Mouse (Mus musculus) limb, embryonic 13.5 days (tissue): Measurements from ENCODE around the gene Kctd11. TPM values are rescaled to one million over a fixed set of nuclear protein-coding genes. Genes with fewer than 3 reads are reported as not detected.

ENCODE experiments used
- ATAC-seq: fragments of 200-750 bp; cut with Nextera tagmentation; 2 replicates; pipeline ENCODE4 v1.8.0; 2017; ENCODE audit warnings: low read depth, moderate number of reproducible peaks, moderate TSS enrichment; ENCODE audit not compliant: low FRiP score
- H3K27ac ChIP-seq: fragments of 300-500 bp; sonication (generic); 2 replicates; pipeline ENCODE4 v1.5.1; 2015; ENCODE audit warnings: inconsistent platforms, mild to moderate bottlenecking, moderate library complexity
- H3K27me3 ChIP-seq: fragments of 300-500 bp; sonication (generic); 2 replicates; pipeline ENCODE4 v1.6.1; 2015; ENCODE audit warnings: mild to moderate bottlenecking, inconsistent platforms
- H3K36me3 ChIP-seq: fragments of 300-500 bp; sonication (generic); 2 replicates; pipeline ENCODE4 v1.6.1; 2015; ENCODE audit warnings: inconsistent platforms, mild to moderate bottlenecking, moderate library complexity
- H3K4me1 ChIP-seq: fragments of 300-500 bp; sonication (generic); 2 replicates; pipeline ENCODE4 v1.6.1; 2015; ENCODE audit warnings: inconsistent platforms
- H3K4me2 ChIP-seq: fragments of 300-500 bp; sonication (generic); replicated peaks from 2 replicates; pipeline ENCODE4 v1.6.1; 2015; ENCODE audit warnings: inconsistent platforms, mild to moderate bottlenecking, moderate library complexity
- H3K4me3 ChIP-seq: fragments of 300-500 bp; sonication (generic); 2 replicates; pipeline ENCODE4 v1.5.1; 2015; ENCODE audit warnings: moderate library complexity, mild to moderate bottlenecking, inconsistent platforms
- H3K9ac ChIP-seq: fragments of 300-500 bp; sonication (generic); 2 replicates; pipeline ENCODE4 v1.6.1; 2015; ENCODE audit warnings: mild to moderate bottlenecking, inconsistent platforms
- H3K9me3 ChIP-seq: fragments of 300-500 bp; sonication (generic); 2 replicates; pipeline ENCODE4 v1.6.1; 2016; ENCODE audit warnings: inconsistent platforms
- WGBS: fragments of 180-500 bp; shearing (Covaris S2); methylation state at CpG from one replicate; pipeline ENCODE4 v1.1.7; 2015; 5-methylcytosine and 5-hydroxymethylcytosine counted together
- polyA plus RNA-seq: library from polyadenylated mRNA; unstranded; fragments of >200 nt; fragmentation: Nextera tagmentation; extraction: Ambion mirVana; gene quantifications from 2 replicates; pipeline ENCODE4 v1.2.1, GENCODE M21; 2015

Kctd11 gene
- polyA plus RNA-seq, 1 experiment from 2014 or later = 4.4 TPM

DNA sequence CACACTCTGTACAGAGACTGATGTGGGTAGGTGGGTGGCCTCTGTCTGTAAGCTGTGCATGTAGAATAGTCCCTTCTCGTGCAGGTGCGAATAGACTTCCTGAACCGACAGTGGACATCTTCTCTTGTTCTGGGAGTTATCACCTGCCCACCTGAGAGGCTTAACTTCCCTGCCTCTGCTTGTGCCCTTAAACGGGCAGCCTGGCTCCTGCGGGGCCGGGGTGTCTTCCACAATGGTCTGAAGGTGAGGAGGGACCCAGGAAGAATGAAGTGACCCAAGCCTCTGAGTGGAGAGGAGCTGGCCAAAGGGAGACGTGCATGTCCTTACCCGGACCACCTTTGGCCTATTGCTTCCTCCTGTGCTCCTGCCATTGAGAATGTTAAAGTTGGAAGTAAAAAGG lies 29.0 kb upstream of the Kctd11 start:
- Histone ChIP-seq H3K27me3 (no peaks in the 10 kb centered on the region), H3K9me3 (no peaks in the 10 kb centered on the region), H3K27ac (no peak overlapping the region), H3K4me3 (no peak overlapping the region), H3K36me3 (peaks cover 88% of the 10 kb centered on the region), H3K9ac (no peak overlapping the region), H3K4me1 (peaks cover 14% of the 10 kb centered on the region), H3K4me2 (no peak overlapping the region)
- 94% methylated on average over 8 of the region's 8 CpGs for WGBS
- ATAC-seq = no peak

GRCm38 (mm10) chr11:69909174-69909573 lies 28.0 kb upstream of the Kctd11 start:
- Histone ChIP-seq H3K4me2 (no peak overlapping the region), H3K4me3 (no peak overlapping the region), H3K9ac (no peak overlapping the region), H3K4me1 (peaks cover 7% of the 10 kb centered on the region), H3K27ac (no peak overlapping the region), H3K27me3 (no peaks in the 10 kb centered on the region), H3K36me3 (peaks cover 93% of the 10 kb centered on the region), H3K9me3 (no peaks in the 10 kb centered on the region)
- ATAC-seq = no peak
- WGBS = 94% methylated on average over 5 of the region's 5 CpGs

- WGBS = 90% methylated on average over 11 of the region's 11 CpGs
- peaks cover 7% of the 10 kb centered on the region for H3K4me1 ChIP-seq
- no peak overlapping the region for H3K27ac ChIP-seq
- no peaks in the 10 kb centered on the region for H3K27me3 ChIP-seq
- peaks cover 98% of the 10 kb centered on the region for H3K36me3 ChIP-seq
- H3K4me3 ChIP-seq = no peak overlapping the region
- no peak overlapping the region for H3K9ac ChIP-seq
- H3K9me3 ChIP-seq = no peaks in the 10 kb centered on the region
- no peak for ATAC-seq
- H3K4me2 ChIP-seq = no peak overlapping the region
Measured at GRCm38 (mm10) chr11:69908645-69909044, 27.4 kb upstream of the Kctd11 start.

- H3K27me3 ChIP-seq = no peaks in the 10 kb centered on the region
- peak overlapping the region; percentile 7; the same call in 1 of the 2 replicates for H3K4me3 ChIP-seq
- ATAC-seq = no peak
- 94% methylated on average over 9 of the region's 9 CpGs for WGBS
- H3K4me2 ChIP-seq = no peak overlapping the region
- H3K36me3 ChIP-seq = peaks cover 64% of the 10 kb centered on the region
- H3K9me3 ChIP-seq = no peaks in the 10 kb centered on the region
- H3K9ac ChIP-seq = no peak overlapping the region
- peaks cover 18% of the 10 kb centered on the region for H3K4me1 ChIP-seq
- H3K27ac ChIP-seq = no peak overlapping the region
Measured at GRCm38 (mm10) chr11:69904311-69904710, 23.1 kb upstream of the Kctd11 start.

DNA sequence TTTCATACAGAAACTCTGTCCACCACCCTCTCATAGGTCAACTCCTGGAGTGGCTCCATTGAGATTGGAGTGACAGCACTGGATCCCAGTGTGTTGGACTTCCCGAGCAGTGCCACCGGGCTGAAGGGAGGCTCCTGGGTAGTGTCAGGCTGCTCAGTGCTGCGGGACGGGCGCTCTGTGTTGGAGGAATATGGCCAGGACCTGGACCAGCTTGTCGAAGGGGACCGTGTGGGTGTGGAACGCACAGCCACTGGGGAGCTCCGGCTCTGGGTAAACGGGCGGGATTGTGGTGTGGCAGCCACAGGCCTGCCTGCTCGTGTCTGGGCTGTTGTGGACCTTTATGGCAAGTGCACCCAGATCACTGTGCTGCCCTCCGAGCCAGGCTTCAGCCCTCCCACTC lies 21.8 kb upstream of the Kctd11 start:
- H3K9ac ChIP-seq = peak overlapping the region; percentile 94
- H3K27ac ChIP-seq = no peak overlapping the region

GRCm38 (mm10) chr11:69901993-69902392 lies 20.8 kb upstream of the Kctd11 start:
- WGBS = under 1% methylated on average over 35 of the region's 39 CpGs
- H3K4me3 ChIP-seq = peak overlapping the region; percentile 87
- H3K4me2 ChIP-seq = peak overlapping the region; percentile 91
- H3K27me3 ChIP-seq = no peaks in the 10 kb centered on the region
- 0 out of 2 replicates have a peak, but pooled peaks have one; percentile 12 for ATAC-seq
- no peaks in the 10 kb centered on the region for H3K9me3 ChIP-seq
- H3K4me1 ChIP-seq = peaks cover 25% of the 10 kb centered on the region
- peak overlapping the region; percentile 94 for H3K9ac ChIP-seq
- peak overlapping the region; percentile 99 for H3K27ac ChIP-seq
- H3K36me3 ChIP-seq = peaks cover 41% of the 10 kb centered on the region

More for the DNA sequence above, 21.8 kb upstream of the Kctd11 start:
- Histone ChIP-seq H3K9me3 (no peaks in the 10 kb centered on the region), H3K27me3 (no peaks in the 10 kb centered on the region), H3K4me3 (peak overlapping the region; percentile 87), H3K4me2 (peak overlapping the region; percentile 91), H3K36me3 (peaks cover 51% of the 10 kb centered on the region), H3K4me1 (peaks cover 25% of the 10 kb centered on the region)
- 87% methylated on average over 13 of the region's 13 CpGs for WGBS
- no peak for ATAC-seq

DNA sequence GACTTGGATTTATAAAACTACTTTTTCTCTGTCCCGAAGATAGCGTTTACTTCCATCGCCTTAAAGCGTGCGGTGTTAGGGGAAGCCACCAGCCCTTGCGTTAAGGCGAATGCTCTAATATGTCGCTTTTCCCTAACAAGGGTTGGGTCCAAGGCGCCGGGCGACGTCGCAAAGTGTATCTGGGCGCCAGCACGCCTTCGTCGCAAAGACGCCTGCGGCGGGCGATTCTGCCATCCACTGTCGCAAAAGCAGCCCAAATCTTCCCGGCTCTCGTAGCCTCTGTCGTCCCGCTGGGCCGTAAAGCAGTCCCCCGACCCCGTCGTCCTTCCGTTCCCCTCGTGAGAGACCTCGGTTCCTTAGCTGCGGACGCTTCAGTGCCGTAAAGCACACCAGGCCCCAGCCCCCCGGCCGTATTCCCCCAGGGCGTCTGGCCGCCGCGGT lies 20.2 kb upstream of the Kctd11 start:
- WGBS = under 1% methylated on average over 42 of the region's 42 CpGs
- Histone ChIP-seq H3K27me3 (no peaks in the 10 kb centered on the region), H3K4me1 (peaks cover 25% of the 10 kb centered on the region), H3K36me3 (peaks cover 36% of the 10 kb centered on the region), H3K4me2 (peak overlapping the region; percentile 91), H3K9me3 (no peaks in the 10 kb centered on the region), H3K9ac (peak overlapping the region; percentile 94), H3K4me3 (peak overlapping the region; percentile 87), H3K27ac (peak overlapping the region; percentile 99)
- peak; percentile 74 for ATAC-seq

DNA sequence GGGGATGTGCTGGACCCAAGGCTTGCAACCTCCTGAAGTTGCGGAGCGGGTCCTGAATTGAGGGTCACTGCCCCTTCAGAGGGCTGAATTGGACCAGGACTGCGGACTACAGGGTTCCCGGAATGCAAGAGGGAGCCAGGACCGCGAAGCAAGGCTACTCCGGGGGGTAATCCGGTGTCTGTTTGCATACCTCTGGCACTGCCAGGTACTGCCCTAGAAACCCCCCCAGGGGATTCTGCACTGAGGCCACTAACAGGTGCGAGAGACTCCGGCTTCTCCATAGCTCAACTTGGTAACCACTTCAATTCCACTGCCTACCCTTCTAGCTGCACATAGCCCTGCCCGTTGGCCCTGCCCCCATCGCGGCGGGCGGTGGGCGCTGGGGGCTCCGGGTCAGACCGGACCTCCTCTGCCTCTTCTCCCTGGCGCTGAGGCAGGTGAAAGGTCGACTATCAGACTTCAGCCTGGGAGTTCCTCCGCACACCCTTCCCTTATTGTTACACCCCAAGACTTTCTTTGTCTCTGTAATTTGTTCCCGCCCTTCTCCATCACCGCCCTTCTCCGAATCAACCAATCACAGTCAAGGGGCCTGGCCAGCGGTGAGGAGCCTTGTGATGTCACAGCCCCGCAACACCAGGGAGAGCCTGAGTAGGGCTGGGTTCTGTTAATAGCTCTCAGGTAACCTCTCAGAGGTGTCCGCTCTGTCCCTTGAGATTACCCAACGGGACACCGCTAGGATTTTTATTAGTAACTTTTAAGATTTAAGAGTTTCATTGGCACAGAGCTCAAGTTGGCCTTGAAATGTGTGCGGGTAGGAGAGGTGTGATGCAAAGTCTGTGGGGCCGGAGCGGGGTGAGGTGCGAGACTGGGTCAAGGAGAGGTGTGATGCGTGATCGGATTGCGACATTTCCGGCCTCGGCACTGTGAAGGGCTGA lies 19.5 kb upstream of the Kctd11 start, which contains the start of the genes 2810408A11Rik and Neurl4:
Gene 2810408A11Rik, minus strand, starts transcription at position 517 of the 935 bp plus-strand sequence.
Gene Neurl4, plus strand, starts transcription at position 602 of the 935 bp plus-strand sequence.
- H3K4me2 ChIP-seq = peak within 1 kb of the TSS; percentile 91
- peak; percentile 94 for ATAC-seq

GRCm38 (mm10) chr11:69899870-69900269 lies 18.7 kb upstream of the Kctd11 start:
- H3K36me3 ChIP-seq = peaks cover 20% of the 10 kb centered on the region

More for the DNA sequence above, 19.5 kb upstream of the Kctd11 start, which contains the start of the genes 2810408A11Rik and Neurl4:
- peak within 1 kb of the TSS; percentile 94 for H3K9ac ChIP-seq
- H3K4me1 ChIP-seq = peaks cover 25% of the 10 kb centered on the region
- H3K36me3 ChIP-seq = peaks cover 29% of the 10 kb centered on the region
- no peaks in the 10 kb centered on the region for H3K27me3 ChIP-seq
- H3K27ac ChIP-seq = peak within 1 kb of the TSS; percentile 99
- H3K9me3 ChIP-seq = no peaks in the 10 kb centered on the region
- peak within 1 kb of the TSS; percentile 87 for H3K4me3 ChIP-seq
- under 1% methylated on average over 38 of the region's 38 CpGs for WGBS

DNA sequence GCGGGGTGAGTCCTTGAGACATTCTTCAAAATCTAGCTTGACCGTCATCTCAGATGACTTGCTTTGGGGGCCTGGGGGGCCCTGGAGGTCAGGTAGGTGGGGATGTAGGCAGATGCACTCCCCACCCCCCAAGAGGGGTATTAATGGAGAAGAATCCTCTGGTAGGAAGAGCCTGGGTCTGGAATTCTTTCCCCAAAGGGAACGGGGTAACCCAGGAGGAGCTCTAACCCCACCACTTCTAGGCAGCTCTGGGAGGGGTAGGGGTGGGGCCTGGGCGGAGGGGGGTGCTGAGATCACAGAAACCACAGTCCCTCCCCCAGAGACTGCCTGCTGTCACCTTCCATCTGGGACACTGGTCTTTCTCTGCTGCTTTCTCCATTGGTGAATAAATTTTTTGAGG lies 14.1 kb upstream of the Kctd11 start, which contains the start of gene Acap1:
Gene Acap1, minus strand, starts transcription at position 249 of the 400 bp plus-strand sequence.
- ATAC-seq = no peak
- peaks cover 13% of the 10 kb centered on the region for H3K4me1 ChIP-seq
- no peak within 1 kb of the TSS for H3K9ac ChIP-seq
- no peak within 1 kb of the TSS for H3K4me3 ChIP-seq
- H3K9me3 ChIP-seq = no peaks in the 10 kb centered on the region
- H3K27ac ChIP-seq = no peak within 1 kb of the TSS
- H3K4me2 ChIP-seq = no peak within 1 kb of the TSS
- 68% methylated on average over 4 of the region's 4 CpGs for WGBS
- no peaks in the 10 kb centered on the region for H3K36me3 ChIP-seq
- H3K27me3 ChIP-seq = no peaks in the 10 kb centered on the region

More at GRCm38 (mm10) chr11:69899870-69900269, 18.7 kb upstream of the Kctd11 start:
- WGBS = 16% methylated on average over 4 of the region's 4 CpGs
- H3K27me3 ChIP-seq = no peaks in the 10 kb centered on the region
- H3K9ac ChIP-seq = peak overlapping the region; percentile 94
- ATAC-seq = no peak
- H3K27ac ChIP-seq = peak overlapping the region; percentile 63
- H3K4me2 ChIP-seq = peak overlapping the region; percentile 91
- H3K9me3 ChIP-seq = no peaks in the 10 kb centered on the region
- peaks cover 25% of the 10 kb centered on the region for H3K4me1 ChIP-seq
- H3K4me3 ChIP-seq = peak overlapping the region; percentile 87

- H3K27ac ChIP-seq = no peak overlapping the region
- 66% methylated on average over 5 of the region's 5 CpGs for WGBS
- H3K27me3 ChIP-seq = no peaks in the 10 kb centered on the region
- no peak for ATAC-seq
- H3K9ac ChIP-seq = no peak overlapping the region
- H3K36me3 ChIP-seq = no peaks in the 10 kb centered on the region
- H3K4me1 ChIP-seq = peaks cover 10% of the 10 kb centered on the region
- H3K4me2 ChIP-seq = no peak overlapping the region
- no peak overlapping the region for H3K4me3 ChIP-seq
- H3K9me3 ChIP-seq = no peaks in the 10 kb centered on the region
Measured at GRCm38 (mm10) chr11:69894671-69895070, 13.5 kb upstream of the Kctd11 start.

- Histone ChIP-seq H3K9ac (no peak overlapping the region), H3K4me1 (no peaks in the 10 kb centered on the region), H3K4me3 (no peak overlapping the region), H3K27me3 (no peaks in the 10 kb centered on the region), H3K4me2 (no peak overlapping the region), H3K9me3 (no peaks in the 10 kb centered on the region), H3K27ac (no peak overlapping the region), H3K36me3 (no peaks in the 10 kb centered on the region)
- ATAC-seq = no peak
- 69% methylated on average over 4 of the region's 4 CpGs for WGBS
Measured at GRCm38 (mm10) chr11:69891482-69891881, 10.3 kb upstream of the Kctd11 start.
